Mouse (Mus musculus) brain, adult 2 months (tissue): ENCODE results near the gene Aoc1.
A peak's percentile ranks its signal among the peaks of the same experiment; 100 is the strongest.

ENCODE experiments used
- DNase-seq: peaks from one replicate; pipeline ENCODE4 v3.0.0; 2011; ENCODE audit warnings: low read depth, low spot score

Aoc1 gene

DNA sequence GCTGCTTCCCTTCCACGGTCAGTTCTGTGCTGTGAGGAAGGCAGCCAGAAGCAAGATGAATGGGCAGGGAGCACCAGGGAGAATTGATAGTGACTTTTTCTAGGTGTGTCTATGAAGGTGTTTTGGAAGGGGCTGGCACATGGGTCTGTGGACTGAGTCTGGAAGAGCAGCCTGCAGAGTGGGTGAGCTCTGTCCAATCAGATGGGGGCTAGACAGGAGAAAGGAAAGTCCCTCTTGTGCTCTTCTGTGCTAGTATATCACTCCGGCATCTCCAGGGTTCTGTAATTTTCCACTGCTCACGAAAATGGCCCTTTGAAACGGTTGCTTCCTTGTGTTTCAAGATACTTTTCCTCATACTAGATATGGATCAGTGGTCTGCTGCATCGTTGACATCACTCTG lies at the start of gene Aoc1:
TSS of gene Aoc1 (plus strand) at position 301 of the 400 bp plus-strand sequence.
- no peak for DNase-seq

DNA sequence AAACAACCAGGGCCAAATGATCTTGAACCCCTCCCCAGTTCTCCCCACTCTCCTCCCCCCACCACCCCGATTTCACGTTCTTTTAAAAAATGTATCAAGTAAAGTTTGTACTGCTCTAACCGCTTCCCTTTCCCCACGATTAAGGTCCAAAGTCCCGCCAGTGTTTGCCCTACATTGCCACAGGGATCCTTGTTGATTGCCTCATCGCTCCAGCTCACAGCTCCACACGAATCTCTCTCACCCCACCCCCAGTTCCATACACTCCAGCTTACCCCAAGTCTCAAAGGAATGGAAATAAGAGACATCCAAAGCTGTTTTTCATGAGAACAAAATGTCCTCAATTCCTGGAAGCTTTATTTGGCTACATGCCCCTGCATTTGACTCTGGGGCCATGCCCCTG lies 47.7 kb upstream of the Aoc1 start:
- DNase-seq = no peak

DNA sequence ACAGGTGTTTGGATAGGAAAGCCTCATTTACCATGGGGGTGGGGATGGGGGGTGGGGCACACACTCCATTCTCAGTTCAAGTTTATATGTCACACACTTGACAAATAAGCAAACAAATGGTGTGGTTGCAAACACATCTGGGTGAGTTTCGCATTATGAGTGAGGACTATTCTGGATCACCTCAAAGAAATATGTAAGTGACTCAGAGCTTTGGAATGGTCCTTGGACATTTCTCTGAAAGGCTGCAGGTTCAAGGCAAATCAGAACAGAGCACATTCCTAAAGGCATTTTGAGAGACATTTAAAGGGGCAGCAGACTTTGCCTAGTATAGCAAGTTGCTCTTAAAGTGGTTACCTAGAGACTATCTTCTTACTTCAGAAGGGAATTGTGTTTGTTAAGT lies 43.7 kb upstream of the Aoc1 start:
- no peak for DNase-seq

DNA sequence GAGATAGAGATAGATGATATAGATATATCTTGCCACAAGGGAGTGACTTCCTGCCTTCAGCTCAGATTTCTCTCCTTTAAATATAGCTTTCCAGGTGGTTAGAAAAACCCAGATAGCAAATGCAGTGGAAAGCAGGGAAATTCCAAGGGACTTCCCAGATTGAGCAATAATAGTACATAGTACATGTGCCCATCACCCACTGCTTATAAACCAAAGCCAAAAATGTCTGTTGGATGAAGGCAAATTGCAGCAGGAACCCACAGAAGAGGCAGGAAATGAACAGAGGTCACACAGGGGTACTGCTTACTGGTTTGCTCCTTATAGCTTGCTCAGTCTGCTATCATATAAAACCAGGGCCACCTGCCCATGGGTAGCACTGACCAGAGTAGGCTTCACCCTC lies 43.0 kb upstream of the Aoc1 start:
- DNase-seq = no peak

DNA sequence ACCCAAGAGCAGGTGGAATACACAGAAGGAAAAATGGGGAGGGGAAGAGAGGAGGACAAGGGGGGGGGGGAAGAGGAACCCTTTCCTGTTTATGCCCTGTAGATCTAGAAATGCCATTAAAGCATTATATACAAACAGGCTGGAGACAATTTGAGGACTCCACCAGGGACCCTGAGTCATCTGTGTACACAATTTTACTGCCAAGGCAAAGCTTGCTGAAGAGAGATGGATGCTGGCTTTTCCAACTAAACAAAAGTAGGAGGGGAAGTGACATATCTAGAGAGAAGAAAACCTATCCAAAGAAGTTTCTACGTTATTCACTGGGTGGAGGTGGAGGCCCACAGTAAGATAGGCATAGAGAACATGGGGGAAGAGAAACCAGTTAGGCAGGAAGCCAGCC lies 42.5 kb upstream of the Aoc1 start:
- DNase-seq = peak; percentile 15

DNA sequence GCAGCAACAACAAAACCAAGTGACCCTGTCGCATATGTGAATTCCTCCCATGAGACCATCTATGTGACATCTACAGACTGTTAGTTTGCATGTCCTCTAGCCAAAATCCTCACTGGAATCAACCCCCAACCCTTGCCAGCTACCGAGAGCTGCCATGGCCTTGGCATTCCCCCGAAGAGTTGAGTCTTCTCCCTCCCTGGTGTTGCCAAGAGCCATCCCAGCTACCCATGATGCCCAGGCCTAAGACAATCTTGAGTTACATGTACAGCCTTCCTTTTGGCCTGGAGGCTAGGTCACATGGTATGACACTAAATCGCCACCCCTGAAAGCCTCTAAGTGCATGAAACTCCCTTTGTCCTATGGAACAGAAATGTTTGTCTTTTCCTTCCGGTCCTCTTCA lies 41.6 kb upstream of the Aoc1 start:
- no peak for DNase-seq

DNA sequence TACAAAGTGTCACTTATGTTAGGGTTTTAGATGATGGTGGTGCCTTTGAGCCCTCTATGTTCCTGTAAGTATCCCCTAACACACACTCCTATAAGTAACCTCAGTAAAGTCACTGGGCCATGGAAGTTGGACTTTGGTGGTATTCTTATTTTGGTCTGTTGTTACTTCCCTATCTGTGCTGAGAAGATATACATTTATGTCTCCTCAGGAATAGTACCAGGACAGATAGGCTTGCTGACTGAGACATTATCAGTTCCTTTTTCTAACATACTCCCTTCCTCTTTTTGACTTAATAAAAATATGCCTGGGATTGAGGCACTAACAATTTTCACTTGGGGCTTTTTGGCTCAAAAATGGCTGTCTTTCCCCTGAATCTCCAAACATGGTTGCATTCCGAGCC lies 40.3 kb upstream of the Aoc1 start:
- DNase-seq = no peak

DNA sequence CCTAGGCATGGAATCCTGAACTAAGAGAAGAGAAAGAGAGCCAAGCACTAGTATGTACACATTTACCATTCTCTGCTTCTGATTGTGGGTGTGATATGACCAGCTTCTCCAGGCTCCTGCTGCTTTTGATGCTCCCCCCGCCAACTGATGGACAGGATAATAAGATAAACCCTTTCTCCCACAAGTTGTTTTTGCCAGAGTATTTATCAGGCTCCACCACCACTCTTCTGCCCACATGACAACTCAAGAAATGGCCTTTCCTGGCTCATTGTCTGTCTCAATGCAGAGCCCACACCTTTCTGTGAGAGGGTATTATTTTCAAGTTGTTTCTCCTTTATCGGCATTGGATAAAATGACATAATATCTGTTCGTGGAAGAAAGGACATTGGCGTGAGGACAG lies 39.2 kb upstream of the Aoc1 start:
- DNase-seq = no peak

DNA sequence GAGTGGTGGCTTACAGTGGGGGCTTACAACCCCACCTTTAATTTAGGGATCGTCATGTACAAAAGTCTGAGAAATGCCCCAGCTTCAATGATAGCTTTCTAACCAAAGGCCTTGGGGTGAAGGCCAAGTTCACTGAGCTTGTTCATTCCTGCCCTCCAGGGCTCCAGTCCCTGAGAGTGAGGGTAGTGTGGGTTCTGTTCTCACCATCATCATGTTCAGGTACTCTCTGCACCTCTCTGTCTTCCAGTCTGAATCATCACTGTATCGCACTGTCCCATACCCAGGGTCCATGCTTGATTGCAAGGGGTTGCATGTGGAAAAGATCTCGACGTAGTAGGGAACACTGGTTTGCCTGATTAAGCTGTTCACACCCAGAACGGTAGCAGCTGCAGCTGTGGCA lies 37.5 kb upstream of the Aoc1 start:
- DNase-seq = no peak

DNA sequence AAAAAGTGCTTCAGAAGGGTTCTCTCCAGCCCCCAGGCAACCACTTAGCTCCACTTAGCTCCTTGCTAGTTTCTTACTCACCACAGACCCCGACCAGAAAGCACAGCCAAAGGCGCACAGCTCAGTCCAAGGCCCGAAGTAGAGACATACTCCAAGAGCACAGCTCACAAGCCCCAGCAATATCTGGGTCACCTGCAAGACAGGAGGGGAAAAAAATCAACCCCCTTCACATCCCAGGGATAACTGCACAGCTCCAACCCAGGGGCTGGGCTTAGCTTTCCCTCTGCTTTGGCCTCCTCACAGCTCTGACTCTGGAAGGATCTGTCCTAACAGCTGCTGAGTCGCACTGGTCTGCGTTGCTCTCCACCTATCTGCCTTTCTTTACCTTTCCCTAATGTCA lies 36.5 kb upstream of the Aoc1 start:
- no peak for DNase-seq

DNA sequence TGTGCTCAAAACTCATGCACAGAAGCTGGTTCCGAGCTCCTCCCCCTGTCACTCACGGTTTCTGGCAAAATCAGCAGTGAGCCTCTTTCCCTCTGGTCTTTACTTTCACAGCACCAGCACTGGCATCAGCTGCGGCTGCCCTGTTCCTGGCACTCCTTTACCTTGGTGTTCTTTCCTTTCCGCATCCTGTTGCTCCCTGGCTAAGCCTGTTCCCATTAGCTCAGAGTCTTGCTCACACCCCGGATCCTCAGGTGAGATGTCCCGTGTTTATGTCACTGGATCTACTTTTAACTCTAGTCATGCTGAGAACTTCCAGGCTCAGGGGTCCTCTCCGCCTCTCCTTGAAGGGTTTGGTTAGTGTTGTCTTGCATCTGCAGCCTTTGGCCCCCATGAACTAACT lies 35.2 kb upstream of the Aoc1 start:
- DNase-seq = no peak

DNA sequence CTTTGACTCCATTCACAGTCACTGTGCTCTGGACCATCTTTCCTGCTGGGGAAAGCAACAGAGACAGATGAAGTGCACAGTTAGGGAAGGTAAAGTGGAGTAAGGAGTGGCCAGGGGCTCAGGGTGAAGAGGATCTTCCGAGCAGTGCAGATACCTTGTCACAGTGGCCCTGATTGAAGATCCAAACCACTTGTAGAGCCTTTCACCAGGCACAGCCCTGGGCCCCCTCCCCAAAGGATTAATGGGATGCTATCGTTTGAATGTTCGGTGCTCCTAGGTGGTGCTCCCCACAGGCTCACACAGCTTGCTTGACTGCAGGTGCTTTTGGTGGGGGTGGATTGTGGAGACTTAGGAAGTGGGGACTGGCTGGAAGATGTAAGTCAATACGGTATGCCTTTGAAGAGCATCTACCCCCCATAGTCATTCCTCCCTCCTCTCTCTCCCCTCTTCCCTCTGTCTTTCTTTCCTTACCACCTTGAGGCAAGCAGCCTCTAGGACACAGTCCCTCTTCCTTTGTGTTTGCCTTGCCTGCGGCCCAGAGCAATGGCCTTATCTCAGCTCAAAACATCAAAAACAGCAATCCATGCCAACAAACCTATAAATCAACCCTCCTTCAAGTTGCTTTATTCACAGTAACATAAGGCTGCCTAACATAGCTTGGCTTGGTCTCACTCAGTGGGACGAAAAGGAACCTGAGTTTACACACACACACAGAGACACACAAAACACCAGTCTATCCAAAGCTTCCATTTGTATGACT lies 34.2 kb upstream of the Aoc1 start:
- no peak for DNase-seq

DNA sequence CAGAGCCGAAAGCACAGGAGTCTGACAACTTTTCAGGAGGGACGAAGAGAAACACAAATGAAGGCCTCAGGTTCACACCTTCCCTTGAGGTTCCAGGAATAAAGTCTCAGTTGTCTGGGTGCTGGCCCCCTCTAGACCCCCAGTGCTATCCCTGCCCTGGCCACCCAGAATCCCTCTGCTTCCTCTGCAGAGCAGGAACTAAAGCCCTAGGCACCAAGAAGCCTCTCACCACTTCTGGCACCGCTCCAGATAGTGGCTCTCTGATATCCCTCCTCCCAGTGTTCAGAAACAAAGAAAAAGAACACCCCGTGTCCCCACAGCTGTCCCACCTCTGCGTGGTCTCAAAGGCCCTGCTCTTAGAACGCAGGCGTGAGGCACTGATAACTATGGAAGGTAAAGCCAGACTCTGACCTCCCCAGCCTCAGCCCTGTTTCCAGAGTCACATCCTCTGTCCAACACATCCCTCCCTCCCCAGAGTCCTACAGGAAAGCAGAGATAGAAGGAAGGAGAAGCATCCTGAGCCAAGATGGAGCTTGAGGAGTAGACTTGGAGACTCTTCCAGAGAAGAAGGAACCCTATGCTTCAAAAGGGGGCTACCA lies 32.2 kb upstream of the Aoc1 start, which contains the start of gene Tmem176a:
TSS of gene Tmem176a (plus strand) at position 549 of the 599 bp plus-strand sequence.
- no peak for DNase-seq

DNA sequence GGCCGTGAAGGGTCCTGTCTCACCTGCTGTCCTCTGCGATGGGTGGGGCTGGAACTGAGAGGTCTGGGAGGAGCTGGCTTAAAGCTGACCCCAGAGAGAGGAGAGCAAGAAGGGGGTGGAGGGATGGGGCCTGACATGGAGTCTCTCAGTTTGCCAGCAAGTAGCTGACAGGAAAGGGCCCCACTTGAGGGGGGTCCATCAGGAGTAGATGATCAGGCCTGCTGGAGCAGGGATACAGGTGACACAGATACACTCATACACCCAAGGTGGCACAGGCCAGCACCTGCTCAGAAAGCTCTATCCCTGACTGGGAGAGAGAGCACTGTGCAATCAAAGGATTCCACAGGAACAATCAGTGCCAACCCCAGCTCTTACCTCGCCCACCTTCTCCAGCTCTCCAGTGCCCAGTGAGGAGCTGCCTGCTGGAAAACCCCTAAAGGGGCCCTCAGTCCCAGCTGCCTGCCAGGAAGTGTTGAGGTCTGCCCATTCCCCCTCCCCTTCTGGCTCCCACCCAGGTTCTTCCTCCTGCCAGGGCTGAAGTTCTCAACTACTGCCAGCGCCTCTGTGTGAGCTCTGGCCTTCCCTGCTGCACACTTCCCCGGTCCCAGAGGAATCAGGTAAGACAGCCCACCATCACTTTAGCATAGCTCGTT lies 31.6 kb upstream of the Aoc1 start, which contains the start of gene Tmem176b:
TSS of gene Tmem176b (minus strand) at position 524 of the 653 bp plus-strand sequence.
- peak; percentile 79 for DNase-seq

DNA sequence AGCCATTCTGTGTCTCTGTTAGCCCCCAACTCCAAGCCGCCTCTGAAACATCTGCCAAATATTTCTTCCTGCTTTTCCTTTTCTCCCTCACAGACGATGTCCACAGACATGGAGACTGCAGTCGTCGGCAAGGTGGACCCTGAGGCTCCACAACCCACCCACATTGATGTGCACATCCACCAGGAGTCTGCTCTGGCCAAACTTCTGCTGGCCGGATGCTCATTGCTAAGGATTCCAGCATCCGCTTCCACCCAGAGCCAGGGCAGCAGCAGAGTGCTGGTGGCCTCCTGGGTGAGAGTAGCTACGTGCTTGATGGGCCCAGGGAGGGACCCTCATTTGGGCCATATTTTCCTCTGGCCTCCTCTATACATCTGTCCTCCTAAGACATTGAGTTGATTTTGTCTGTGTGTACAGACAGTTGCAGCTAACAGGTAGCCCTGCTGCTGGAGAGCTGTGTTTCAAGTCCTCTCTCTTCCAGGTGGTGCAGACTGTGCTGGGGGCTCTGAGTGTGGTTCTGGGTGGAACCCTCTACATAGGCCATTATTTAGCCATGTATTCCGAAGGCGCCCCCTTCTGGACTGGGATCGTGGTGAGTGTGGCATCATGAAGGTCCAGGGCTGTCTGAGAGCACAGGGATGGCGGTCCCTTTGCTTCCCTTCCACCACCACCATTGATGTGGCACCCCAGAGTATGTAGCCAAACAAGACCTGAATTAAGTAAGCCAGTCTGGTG lies 30.4 kb upstream of the Aoc1 start:
- DNase-seq = no peak

DNA sequence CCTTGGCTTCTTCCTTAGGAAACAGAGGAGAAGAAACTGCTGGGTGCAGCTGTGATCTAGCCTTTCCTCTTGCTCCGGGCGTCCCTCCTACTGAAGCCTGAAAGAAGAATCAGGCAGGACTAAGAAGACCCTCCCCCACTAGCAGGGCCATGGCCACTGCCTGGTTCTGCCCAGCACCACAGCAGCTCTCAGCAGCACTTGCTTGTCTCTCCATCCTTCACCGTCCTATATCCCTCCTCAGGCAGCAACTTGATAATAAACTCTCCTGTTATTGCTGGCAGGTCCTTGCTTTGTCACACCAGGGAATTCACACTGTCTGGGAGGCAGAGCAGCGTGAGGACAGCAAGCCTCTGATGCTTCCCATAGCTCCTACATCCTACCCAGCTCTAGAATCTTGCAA lies 27.6 kb upstream of the Aoc1 start:
- no peak for DNase-seq

DNA sequence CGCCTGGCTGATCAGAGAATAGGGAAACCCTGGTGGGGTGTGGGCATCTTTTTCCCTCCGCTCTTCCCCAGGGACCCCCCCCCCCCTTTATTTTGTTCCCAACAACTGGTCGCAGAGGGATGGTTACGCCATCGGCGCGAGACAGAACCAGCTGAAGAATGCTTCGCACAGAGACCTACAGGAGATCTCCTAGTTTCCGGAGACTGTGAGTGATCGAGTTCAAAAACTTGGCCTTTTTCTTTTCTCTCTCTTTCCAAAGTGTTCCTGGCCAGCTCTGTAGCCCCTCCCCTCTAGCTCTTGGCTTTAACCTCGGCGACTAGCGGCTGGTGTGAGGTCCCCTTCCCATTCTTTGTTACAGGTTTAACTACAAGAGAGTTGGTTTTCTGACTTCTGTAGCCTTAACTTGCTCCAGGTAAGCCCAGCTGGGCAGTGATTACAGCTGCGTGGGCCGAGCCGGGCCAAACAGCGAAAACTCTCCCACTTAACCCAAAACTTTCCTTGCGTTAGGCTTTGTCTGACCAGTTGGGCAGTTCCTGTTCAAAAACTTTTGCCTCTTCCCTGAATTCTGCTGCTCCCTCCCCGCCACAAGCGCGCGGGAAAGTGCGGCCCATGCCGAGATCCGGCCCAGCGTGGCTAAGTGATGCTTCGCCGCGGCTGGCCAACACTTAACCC lies 20.7 kb upstream of the Aoc1 start:
- DNase-seq = no peak

DNA sequence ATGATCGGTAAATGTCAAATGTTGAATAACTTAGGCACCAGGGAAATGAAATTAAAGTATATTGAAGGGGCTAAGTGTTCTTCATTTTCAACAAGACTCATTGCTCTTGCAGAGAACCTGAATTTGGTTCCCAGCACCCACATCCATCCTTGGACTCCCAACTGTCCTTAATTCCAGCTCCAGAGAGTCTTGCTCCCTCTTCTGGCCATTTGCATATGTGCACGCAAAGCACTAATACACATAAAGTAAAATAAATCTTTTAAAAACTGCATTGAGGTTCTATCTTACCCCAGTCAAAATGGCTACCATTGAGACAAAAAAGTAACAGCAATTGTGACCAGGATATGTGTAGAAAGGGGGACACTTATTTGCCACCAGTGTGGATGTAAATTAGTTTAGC lies 18.5 kb upstream of the Aoc1 start:
- DNase-seq = no peak

DNA sequence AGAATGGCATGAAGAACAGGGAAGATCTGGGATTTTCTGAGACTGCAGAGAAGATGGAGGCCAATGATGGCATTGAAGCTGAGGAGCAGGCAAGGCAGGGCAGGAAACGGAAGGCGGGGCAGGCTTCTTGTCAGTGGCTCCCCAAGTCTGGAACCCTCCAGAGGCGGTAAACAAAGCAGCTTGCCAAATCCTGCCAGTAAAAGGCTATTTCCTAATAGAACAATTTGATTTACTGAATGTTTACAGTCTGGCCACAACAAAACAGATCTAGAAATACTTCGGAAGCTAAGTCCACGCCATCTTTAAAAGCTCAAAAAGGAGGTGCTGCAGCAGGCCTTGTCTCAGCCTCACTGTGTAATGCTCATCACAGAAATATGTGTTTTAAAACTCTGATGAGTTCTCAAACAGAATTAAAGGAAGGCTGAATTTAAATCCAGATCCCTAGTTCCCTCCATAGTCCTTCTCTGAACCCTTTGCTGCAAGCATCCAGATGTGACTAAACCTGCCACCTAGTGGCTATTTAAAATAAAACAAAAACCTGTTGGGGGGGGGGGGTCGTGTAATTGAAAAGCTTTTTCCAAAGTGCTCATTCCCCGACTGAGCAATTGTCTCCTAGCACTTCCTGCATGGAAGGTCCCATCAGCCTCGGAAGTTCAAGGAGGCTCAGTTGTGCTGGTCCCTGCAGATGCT lies 14.9 kb upstream of the Aoc1 start:
- no peak for DNase-seq

DNA sequence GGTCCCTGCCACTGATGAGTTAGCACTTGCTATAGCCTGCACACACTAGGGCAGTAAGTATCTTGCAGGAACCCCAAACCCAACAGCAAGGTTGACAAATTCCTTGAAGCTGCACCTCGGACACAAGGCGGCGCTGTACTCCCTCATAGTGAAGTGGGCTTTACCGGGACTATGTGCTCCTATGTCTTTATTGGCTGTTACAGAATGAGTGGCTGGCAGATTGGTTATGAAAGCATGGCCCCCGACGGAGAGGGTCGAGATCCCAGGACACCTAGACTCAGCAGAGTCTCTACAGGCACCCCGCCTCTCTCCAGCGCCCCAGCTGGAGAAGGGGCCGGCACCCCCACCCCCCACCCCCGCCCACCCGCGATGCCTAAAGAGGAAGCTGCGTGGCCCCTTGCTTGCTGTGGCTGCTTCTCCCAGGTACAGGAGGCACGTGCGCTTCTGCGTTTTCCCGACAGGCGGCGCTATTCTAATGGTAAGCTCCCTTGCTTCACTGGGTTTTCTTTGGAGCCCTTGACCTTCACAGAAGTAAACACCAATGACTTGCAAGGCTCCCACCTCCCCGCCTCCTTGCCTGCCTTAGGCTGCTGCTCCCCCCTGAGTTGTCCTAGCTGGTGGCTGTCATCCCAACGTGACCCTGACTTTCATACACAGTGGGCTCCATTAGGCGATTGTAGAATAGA lies 12.4 kb upstream of the Aoc1 start:
- DNase-seq = peak; percentile 66

DNA sequence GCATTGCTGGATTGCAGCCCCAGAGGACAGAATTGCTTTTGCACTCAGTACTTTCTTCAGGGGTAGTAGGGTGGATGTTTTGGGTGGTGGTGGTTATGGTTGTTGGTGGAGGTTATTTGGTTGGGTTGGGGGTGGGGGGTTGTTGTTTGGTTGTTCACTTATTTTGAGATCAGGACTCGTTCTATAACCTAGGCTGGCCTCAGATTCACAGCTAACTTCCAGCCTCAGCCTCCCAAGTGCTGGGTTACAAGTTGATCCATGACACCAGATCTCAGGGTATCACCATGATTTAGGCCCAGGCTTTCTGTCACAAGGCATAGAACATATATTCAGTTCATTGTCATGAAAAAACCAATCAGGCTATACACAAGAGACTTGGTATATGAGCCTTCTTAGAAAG lies 11.8 kb upstream of the Aoc1 start:
- DNase-seq = no peak
